Mouse (Mus musculus) brain, embryonic 14.5 days (tissue): ENCODE measurements around the gene Poll. TPM values are rescaled to one million over a fixed set of nuclear protein-coding genes. Genes with fewer than 3 reads are reported as not detected.

Experiments used
- DNase-seq: peaks from one replicate; pipeline ENCODE4 v3.0.0-alpha.2; 2011; ENCODE audit warnings: low read depth
- CTCF ChIP-seq: fragments of 200-500 bp; IDR thresholded peaks from 2 replicates; pipeline ENCODE4 v1.5.1; 2012; ENCODE audit warnings: inconsistent platforms, mild to moderate bottlenecking, moderate library complexity, borderline replicate concordance; ENCODE audit not compliant: insufficient read depth, insufficient read length; ENCODE audit errors: extremely low read depth
- POLR2A ChIP-seq: fragments of 200-500 bp; IDR thresholded peaks from 2 replicates; pipeline ENCODE4 v1.6.1; 2012; ENCODE audit warnings: mild to moderate bottlenecking, inconsistent platforms, borderline replicate concordance; ENCODE audit not compliant: poor library complexity, insufficient read depth, insufficient read length, severe bottlenecking; ENCODE audit errors: extremely low read depth
- polyA plus RNA-seq: library from polyadenylated mRNA; depleted of rRNA; stranded (reverse); fragments of >200 nt; gene quantifications from 2 replicates; pipeline ENCODE4 v1.2.3, GENCODE M21; 2012

The Poll gene
- polyA plus RNA-seq, 1 experiment, result 11.4 TPM

- TF ChIP-seq POLR2A, result no peak
- TF ChIP-seq CTCF, result no peak
- DNase-seq, result no peak
Observed at GRCm38 (mm10) chr19:45542061-45542460, 18.3 kb downstream of the Poll start.

- DNase-seq, result peak; percentile 80
- TF ChIP-seq POLR2A, result 0 out of 2 replicates have a peak, but pooled peaks have one; percentile 26
- TF ChIP-seq CTCF, result no peak
Observed at GRCm38 (mm10) chr19:45541409-45542041, 18.8 kb downstream of the Poll start.

- TF ChIP-seq POLR2A (no peak), CTCF (no peak)
- peak; percentile 39 for DNase-seq
Observed at GRCm38 (mm10) chr19:45540657-45541408, 19.5 kb downstream of the Poll start.

DNA sequence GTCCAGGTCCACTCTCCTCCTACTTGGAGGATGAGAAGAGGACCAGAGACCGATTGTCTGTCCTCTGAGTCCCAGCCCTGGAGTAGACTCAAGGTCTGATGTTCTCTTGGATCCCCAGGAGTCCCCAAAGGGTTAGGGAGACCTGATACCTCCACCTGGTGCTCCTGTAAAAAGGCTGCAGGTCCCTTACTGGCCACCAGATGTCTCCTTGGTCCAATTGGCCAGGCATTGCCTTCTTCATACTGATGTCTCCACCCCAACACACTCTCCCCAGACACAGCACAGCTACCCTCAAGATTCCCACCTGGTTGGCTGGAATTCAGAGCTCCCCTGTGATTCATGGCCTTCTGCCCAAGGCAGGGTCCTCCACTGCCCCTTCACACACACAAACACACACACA, 22.8 kb downstream of the Poll start:
- TF ChIP-seq POLR2A (no peak), CTCF (peak; percentile 64)
- peak; percentile 33 for DNase-seq

GRCm38 (mm10) chr19:45535929-45536328, 24.4 kb downstream of the Poll start:
- TF ChIP-seq CTCF, result no peak
- TF ChIP-seq POLR2A, result no peak
- DNase-seq, result no peak

DNA sequence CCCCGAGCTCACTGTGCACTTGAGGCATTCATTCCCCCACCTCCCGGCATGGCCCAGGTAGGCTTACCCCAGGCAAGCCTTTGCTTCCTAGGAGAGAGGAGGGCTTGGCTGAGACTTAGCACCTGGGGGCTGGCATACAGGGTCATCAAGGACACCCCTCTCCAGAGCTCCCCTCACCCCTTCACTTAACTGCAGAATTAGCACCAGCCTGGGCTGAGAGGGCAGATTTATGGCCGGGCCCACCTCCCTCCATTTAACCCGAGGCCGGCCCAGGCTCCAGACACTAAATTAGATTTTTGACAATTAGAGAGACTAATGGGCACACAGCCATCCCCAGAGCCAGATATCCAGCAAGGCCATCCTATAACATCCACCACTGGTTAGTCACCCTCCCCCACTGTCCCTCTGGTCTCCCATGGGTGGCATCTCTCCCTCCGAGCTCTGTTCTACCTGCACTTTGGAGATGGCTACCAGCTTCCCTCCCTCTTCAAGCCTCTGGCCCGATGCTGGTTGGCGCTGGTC, 25.1 kb downstream of the Poll start:
- DNase-seq, result no peak
- TF ChIP-seq POLR2A (no peak), CTCF (no peak)

DNA sequence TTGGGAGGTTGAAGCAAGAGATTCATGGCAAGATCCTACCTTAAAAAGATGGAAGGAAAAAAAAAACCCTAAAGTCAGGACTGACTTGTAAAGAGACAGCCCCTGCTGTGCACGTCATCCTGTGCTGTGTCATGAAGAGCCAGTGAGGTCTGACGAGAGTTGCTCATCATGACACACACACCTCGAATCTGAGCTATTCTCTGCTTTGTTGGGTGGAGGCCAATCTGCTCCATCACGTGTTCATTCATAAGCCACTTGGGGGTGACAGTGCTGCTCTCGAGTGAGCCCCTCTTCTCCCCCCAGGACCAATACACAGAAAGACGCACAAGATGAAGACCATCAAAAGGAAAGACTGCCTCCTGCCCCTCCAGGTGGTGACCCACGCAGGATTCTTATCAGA, 26.7 kb downstream of the Poll start:
- DNase-seq, result no peak
- TF ChIP-seq POLR2A (no peak), CTCF (no peak)

GRCm38 (mm10) chr19:45531554-45531953, 28.8 kb downstream of the Poll start:
- DNase-seq, result no peak
- TF ChIP-seq POLR2A (no peak), CTCF (no peak)

GRCm38 (mm10) chr19:45530200-45530995, 29.9 kb downstream of the Poll start:
- TF ChIP-seq CTCF (no peak), POLR2A (no peak)
- DNase-seq, result no peak

GRCm38 (mm10) chr19:45529294-45529693, 31.0 kb downstream of the Poll start:
- DNase-seq, result no peak
- TF ChIP-seq POLR2A, result no peak

GRCm38 (mm10) chr19:45527931-45528534, 32.3 kb downstream of the Poll start:
- no peak for DNase-seq
- TF ChIP-seq CTCF (no peak), POLR2A (no peak)
